Mouse (Mus musculus) cerebellum, adult 2 months (tissue): Measurements from ENCODE around the gene Cbx3.

Experiments used
- CTCF ChIP-seq: fragments of 200-500 bp; IDR thresholded peaks from 2 replicates; pipeline ENCODE4 v1.5.1; 2011; ENCODE audit warnings: low read depth, mild to moderate bottlenecking, control low read depth, low read length, moderate library complexity, borderline replicate concordance; ENCODE audit not compliant: insufficient read depth
- POLR2A ChIP-seq: fragments of 200-500 bp; IDR thresholded peaks from 2 replicates; pipeline ENCODE4 v1.6.1; 2011; ENCODE audit warnings: low read length, control low read depth, borderline replicate concordance; ENCODE audit not compliant: insufficient read depth

DNA sequence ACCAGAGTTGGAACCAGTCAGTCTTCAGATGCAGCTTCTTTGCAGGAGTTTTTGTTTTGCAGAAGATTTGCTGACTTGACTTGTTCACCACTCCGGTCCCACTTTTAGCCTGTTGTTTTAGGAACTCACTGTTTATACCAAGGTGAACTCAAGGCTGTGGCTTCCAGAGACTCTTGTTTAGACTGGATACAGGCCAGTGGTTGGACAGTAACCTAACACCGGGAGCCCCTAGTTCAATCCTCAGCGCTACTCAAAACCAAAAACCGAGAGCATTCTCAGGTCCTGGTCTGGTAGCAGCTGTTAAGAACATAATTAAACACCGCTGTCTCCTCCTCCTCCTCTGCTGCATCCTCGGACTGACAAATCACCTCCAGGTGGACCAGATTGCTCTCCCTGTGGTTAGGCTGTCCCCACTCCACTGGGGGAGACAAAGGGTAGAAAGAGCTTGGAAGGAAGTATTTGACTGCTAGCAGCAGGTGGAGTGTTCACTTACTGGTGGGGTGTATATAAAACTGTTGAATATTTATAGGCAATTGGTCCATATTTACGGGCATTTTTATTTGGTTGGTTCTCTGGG, 17.1 kb upstream of the Cbx3 start:
- TF ChIP-seq CTCF (no peak), POLR2A (no peak)
